Mouse (Mus musculus): Measurements from ENCODE around the gene Wbp4. TPM values are rescaled to one million over a fixed set of nuclear protein-coding genes. Genes with fewer than 3 reads are reported as not detected.
A peak's percentile ranks its signal among the peaks of the same experiment; 100 is the strongest.
"Not testable (repeated sequence)": the region's sequence is repeated elsewhere in the genome, so short reads cannot be mapped to it uniquely, and the experiment has no call there.

Gene Wbp4
- total and polyA plus RNA-seq, 3 experiments, result 3.7 to 22.7 (median 22.0) TPM

DNA sequence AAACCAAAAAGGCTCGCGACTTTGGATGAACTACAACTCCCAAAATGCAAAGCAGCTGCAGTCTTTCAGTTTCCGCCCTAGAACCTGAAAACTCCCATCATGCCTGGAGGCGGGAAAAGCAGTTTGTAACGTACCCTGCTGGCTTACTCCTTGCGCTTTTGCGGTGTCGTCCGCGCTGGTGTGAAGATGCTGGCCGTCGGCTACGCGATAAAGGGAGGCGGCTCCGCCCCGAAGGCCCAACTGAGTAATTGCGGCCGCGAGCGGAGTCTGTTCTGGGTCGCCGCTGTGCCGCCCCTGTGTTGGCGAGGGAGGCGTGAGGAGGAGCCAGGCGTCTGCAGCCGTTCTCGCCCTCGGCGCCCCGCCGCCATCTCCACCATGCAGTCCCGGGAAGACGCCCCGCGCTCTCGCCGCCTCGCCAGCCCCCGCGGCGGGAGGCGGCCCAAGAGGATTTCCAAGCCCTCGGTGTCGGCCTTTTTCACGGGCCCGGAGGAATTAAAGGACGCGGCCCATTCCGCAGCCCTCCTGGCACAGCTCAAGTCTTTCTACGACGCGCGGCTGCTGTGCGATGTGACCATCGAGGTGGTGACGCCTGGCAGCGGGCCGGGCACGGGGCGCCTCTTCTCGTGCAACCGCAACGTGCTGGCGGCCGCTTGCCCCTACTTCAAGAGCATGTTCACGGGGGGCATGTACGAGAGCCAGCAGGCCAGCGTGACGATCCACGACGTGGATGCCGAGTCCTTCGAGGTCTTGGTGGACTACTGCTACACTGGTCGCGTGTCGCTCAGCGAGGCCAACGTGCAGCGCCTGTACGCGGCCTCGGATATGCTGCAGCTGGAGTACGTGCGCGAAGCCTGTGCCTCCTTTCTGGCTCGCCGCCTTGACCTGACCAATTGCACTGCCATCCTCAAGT is 29.4 kb downstream of the Wbp4 start, which contains the start of gene Kbtbd6:
Gene Kbtbd6 (plus strand): TSS at position 155 of the 910 bp plus-strand sequence.
- DNase-seq, result peak; percentile 83 to 84
- H3K4me3 ChIP-seq, result peak within 1 kb of the TSS; percentile 75
- not testable (repeated sequence) for H3K4me1 ChIP-seq (ENCODE audit: control insufficient read depth, insufficient read depth, low read length); H3K36me3 ChIP-seq (ENCODE audit: control insufficient read depth, insufficient read depth, low read length); H3K27me3 ChIP-seq (ENCODE audit: control insufficient read depth, insufficient read depth, low read length); H3K79me2 ChIP-seq (replicated peaks; ENCODE audit: control insufficient read depth, insufficient read depth, low read length)
- peak within 1 kb of the TSS; percentile 4; the same call in 1 of the 2 replicates for H3K27ac ChIP-seq
- 11% methylated on average over 44 of the region's 89 CpGs for WGBS
- H3K9ac ChIP-seq (ENCODE audit: low read depth, low read length), result peak within 1 kb of the TSS; percentile 42
- 0 out of 2 replicates have a peak, but pooled peaks have one; percentile 34 for TF ChIP-seq EP300 (IDR thresholded peaks at IDR 0.05; ENCODE audit: insufficient read depth, low read depth, low read length)
- peak; percentile 8; the same call in 1 of the 2 replicates for TF ChIP-seq CTCF (IDR thresholded peaks at IDR 0.05)
- intact Hi-C loops (cut with DNase I), result loop anchor here (2.0 kb wide), 1 partner anchor 21 kb away; no protein-coding TSS in a partner anchor

- TF ChIP-seq POLR2A (IDR thresholded peaks at IDR 0.05; ENCODE audit: insufficient read depth, low read depth, low read length) (no peak), EP300 (IDR thresholded peaks at IDR 0.05; ENCODE audit: insufficient read depth, low read depth, low read length) (no peak), CTCF (IDR thresholded peaks at IDR 0.05) (no peak)
- H3K27me3 ChIP-seq (ENCODE audit: control insufficient read depth, insufficient read depth, low read length), result no peaks in the 10 kb centered on the region
Observed at GRCm38 (mm10) chr14:79445055-79445620, 36.2 kb downstream of the Wbp4 start.

GRCm38 (mm10) chr14:79444601-79445000 is 36.7 kb downstream of the Wbp4 start:
- H3K79me2 ChIP-seq (replicated peaks; ENCODE audit: control insufficient read depth, insufficient read depth, low read length), result no peaks in the 10 kb centered on the region
- H3K27me3 ChIP-seq (ENCODE audit: control insufficient read depth, insufficient read depth, low read length), result no peaks in the 10 kb centered on the region
- WGBS, result 85% methylated on average over 9 of the region's 9 CpGs
- no peak overlapping the region for H3K4me3 ChIP-seq
- H3K27ac ChIP-seq, result no peak overlapping the region
- DNase-seq, result no peak
- intact Hi-C loops (cut with DNase I), result no loop called here
- no peak for TF ChIP-seq EP300 (IDR thresholded peaks at IDR 0.05; ENCODE audit: insufficient read depth, low read depth, low read length)
- no peak for TF ChIP-seq POLR2A (IDR thresholded peaks at IDR 0.05; ENCODE audit: insufficient read depth, low read depth, low read length)
- TF ChIP-seq CTCF (IDR thresholded peaks at IDR 0.05), result no peak
- peaks cover 2% of the 10 kb centered on the region for H3K4me1 ChIP-seq (ENCODE audit: control insufficient read depth, insufficient read depth, low read length)
- H3K36me3 ChIP-seq (ENCODE audit: control insufficient read depth, insufficient read depth, low read length), result no peaks in the 10 kb centered on the region
- H3K9ac ChIP-seq (ENCODE audit: low read depth, low read length), result no peak overlapping the region

More at GRCm38 (mm10) chr14:79445055-79445620, 36.2 kb downstream of the Wbp4 start:
- Histone ChIP-seq H3K36me3 (ENCODE audit: control insufficient read depth, insufficient read depth, low read length) (no peaks in the 10 kb centered on the region), H3K4me1 (ENCODE audit: control insufficient read depth, insufficient read depth, low read length) (peaks cover 2% of the 10 kb centered on the region), H3K79me2 (replicated peaks; ENCODE audit: control insufficient read depth, insufficient read depth, low read length) (no peaks in the 10 kb centered on the region), H3K9ac (ENCODE audit: low read depth, low read length) (no peak overlapping the region), H3K4me3 (no peak overlapping the region), H3K27ac (no peak overlapping the region)
- intact Hi-C loops (cut with DNase I), result no loop called here
- 80% methylated on average over 16 of the region's 16 CpGs for WGBS
- DNase-seq, result no peak

DNA sequence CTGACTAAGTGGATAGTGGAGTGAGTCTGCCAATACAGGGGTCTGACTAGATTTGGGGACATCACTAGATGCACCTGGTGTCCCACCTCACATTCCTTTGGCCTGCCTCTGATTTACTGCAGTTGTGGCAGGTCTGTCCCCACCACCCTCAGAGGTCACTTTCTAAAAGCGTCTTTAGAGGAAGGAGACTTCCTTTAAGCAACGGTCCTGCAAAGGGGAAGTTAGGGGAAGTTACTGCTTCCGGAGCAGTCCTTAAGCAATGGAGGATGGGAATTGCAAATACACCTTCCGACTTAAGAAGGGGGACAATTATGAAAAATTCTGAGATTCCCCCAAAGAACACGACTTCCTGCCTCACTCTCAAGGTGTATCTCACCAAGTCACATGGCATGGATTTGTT is 39.9 kb downstream of the Wbp4 start:
- Histone ChIP-seq H3K4me3 (no peak overlapping the region), H3K27me3 (ENCODE audit: control insufficient read depth, insufficient read depth, low read length) (no peaks in the 10 kb centered on the region), H3K9ac (ENCODE audit: low read depth, low read length) (no peak overlapping the region), H3K79me2 (replicated peaks; ENCODE audit: control insufficient read depth, insufficient read depth, low read length) (no peaks in the 10 kb centered on the region), H3K36me3 (ENCODE audit: control insufficient read depth, insufficient read depth, low read length) (no peaks in the 10 kb centered on the region), H3K4me1 (ENCODE audit: control insufficient read depth, insufficient read depth, low read length) (peaks cover 2% of the 10 kb centered on the region), H3K27ac (no peak overlapping the region)
- no peak for TF ChIP-seq POLR2A (IDR thresholded peaks at IDR 0.05; ENCODE audit: insufficient read depth, low read depth, low read length)
- TF ChIP-seq CTCF (IDR thresholded peaks at IDR 0.05), result no peak
- TF ChIP-seq EP300 (IDR thresholded peaks at IDR 0.05; ENCODE audit: insufficient read depth, low read depth, low read length), result no peak
- WGBS, result 59% methylated on average over 5 of the region's 5 CpGs
- DNase-seq, result no peak
- intact Hi-C loops (cut with DNase I), result no loop called here

GRCm38 (mm10) chr14:79440655-79441054 is 40.7 kb downstream of the Wbp4 start:
- TF ChIP-seq EP300 (IDR thresholded peaks at IDR 0.05; ENCODE audit: insufficient read depth, low read depth, low read length) (no peak), CTCF (IDR thresholded peaks at IDR 0.05) (no peak), POLR2A (IDR thresholded peaks at IDR 0.05; ENCODE audit: insufficient read depth, low read depth, low read length) (no peak)
- WGBS, result 71% methylated on average over 2 of the region's 2 CpGs
- Histone ChIP-seq H3K27me3 (ENCODE audit: control insufficient read depth, insufficient read depth, low read length) (no peaks in the 10 kb centered on the region), H3K9ac (ENCODE audit: low read depth, low read length) (no peak overlapping the region), H3K4me3 (no peak overlapping the region), H3K4me1 (ENCODE audit: control insufficient read depth, insufficient read depth, low read length) (peaks cover 2% of the 10 kb centered on the region), H3K79me2 (replicated peaks; ENCODE audit: control insufficient read depth, insufficient read depth, low read length) (no peaks in the 10 kb centered on the region), H3K36me3 (ENCODE audit: control insufficient read depth, insufficient read depth, low read length) (no peaks in the 10 kb centered on the region), H3K27ac (no peak overlapping the region)
- DNase-seq, result no peak
- intact Hi-C loops (cut with DNase I), result no loop called here

- H3K27me3 ChIP-seq (ENCODE audit: control insufficient read depth, insufficient read depth, low read length), result no peaks in the 10 kb centered on the region
- intact Hi-C loops (cut with DNase I), result no loop called here
- TF ChIP-seq EP300 (IDR thresholded peaks at IDR 0.05; ENCODE audit: insufficient read depth, low read depth, low read length) (no peak), POLR2A (IDR thresholded peaks at IDR 0.05; ENCODE audit: insufficient read depth, low read depth, low read length) (no peak), CTCF (IDR thresholded peaks at IDR 0.05) (no peak)
- H3K36me3 ChIP-seq (ENCODE audit: control insufficient read depth, insufficient read depth, low read length), result no peaks in the 10 kb centered on the region
- H3K27ac ChIP-seq, result no peak overlapping the region
- 90% methylated on average over 1 of the region's 1 CpGs for WGBS
- no peaks in the 10 kb centered on the region for H3K79me2 ChIP-seq (replicated peaks; ENCODE audit: control insufficient read depth, insufficient read depth, low read length)
- H3K4me3 ChIP-seq, result no peak overlapping the region
- H3K9ac ChIP-seq (ENCODE audit: low read depth, low read length), result no peak overlapping the region
- H3K4me1 ChIP-seq (ENCODE audit: control insufficient read depth, insufficient read depth, low read length), result no peaks in the 10 kb centered on the region
- no peak for DNase-seq
Observed at GRCm38 (mm10) chr14:79434068-79434467, 47.3 kb downstream of the Wbp4 start.

DNA sequence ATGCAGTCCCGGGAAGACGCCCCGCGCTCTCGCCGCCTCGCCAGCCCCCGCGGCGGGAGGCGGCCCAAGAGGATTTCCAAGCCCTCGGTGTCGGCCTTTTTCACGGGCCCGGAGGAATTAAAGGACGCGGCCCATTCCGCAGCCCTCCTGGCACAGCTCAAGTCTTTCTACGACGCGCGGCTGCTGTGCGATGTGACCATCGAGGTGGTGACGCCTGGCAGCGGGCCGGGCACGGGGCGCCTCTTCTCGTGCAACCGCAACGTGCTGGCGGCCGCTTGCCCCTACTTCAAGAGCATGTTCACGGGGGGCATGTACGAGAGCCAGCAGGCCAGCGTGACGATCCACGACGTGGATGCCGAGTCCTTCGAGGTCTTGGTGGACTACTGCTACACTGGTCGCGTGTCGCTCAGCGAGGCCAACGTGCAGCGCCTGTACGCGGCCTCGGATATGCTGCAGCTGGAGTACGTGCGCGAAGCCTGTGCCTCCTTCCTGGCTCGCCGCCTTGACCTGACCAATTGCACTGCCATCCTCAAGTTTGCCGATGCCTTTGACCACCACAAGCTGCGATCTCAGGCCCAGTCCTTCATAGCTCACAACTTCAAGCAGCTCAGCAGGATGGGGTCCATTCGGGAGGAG is 54.5 kb downstream of the Wbp4 start:
- peak overlapping the region; percentile 69 for H3K9ac ChIP-seq (ENCODE audit: low read depth, low read length)
- WGBS, result 49% methylated on average over 3 of the region's 59 CpGs
- intact Hi-C loops (cut with DNase I), result not testable (repeated sequence)

More for the DNA sequence above, 54.5 kb downstream of the Wbp4 start:
- H3K79me2 ChIP-seq (replicated peaks; ENCODE audit: control insufficient read depth, insufficient read depth, low read length); H3K36me3 ChIP-seq (ENCODE audit: control insufficient read depth, insufficient read depth, low read length); H3K4me1 ChIP-seq (ENCODE audit: control insufficient read depth, insufficient read depth, low read length); H3K27me3 ChIP-seq (ENCODE audit: control insufficient read depth, insufficient read depth, low read length): not testable (repeated sequence)
- H3K27ac ChIP-seq, result peak overlapping the region; percentile 77
- DNase-seq, result peak; percentile 11 to 22
- peak overlapping the region; percentile 46; the same call in 1 of the 2 replicates for H3K4me3 ChIP-seq

All from heart, adult 2 months (tissue).